Mouse (Mus musculus) midbrain, embryonic 13.5 days (tissue): ENCODE measurements around the gene Casc3. TPM values are rescaled to one million over a fixed set of nuclear protein-coding genes. Genes with fewer than 3 reads are reported as not detected.

Experiments
- ATAC-seq: fragments of 200-750 bp; cut with Nextera tagmentation; 2 replicates; pipeline ENCODE4 v1.8.0; 2017; ENCODE audit warnings: mild to moderate bottlenecking, moderate TSS enrichment, moderate library complexity
- H3K27ac ChIP-seq: fragments of 300-500 bp; sonication (generic); 2 replicates; pipeline ENCODE4 v1.5.1; 2015; ENCODE audit warnings: inconsistent platforms, mild to moderate bottlenecking, moderate library complexity
- H3K27me3 ChIP-seq: fragments of 300-500 bp; sonication (generic); 2 replicates; pipeline ENCODE4 v1.6.1; 2015; ENCODE audit warnings: mild to moderate bottlenecking, inconsistent platforms
- H3K36me3 ChIP-seq: fragments of 300-500 bp; sonication (generic); 2 replicates; pipeline ENCODE4 v1.6.1; 2015; ENCODE audit warnings: mild to moderate bottlenecking, inconsistent platforms
- H3K4me1 ChIP-seq: fragments of 300-500 bp; sonication (generic); replicated peaks from 2 replicates; pipeline ENCODE4 v1.6.1; 2015; ENCODE audit warnings: inconsistent platforms
- H3K4me2 ChIP-seq: fragments of 300-500 bp; sonication (generic); replicated peaks from 2 replicates; pipeline ENCODE4 v1.6.1; 2015; ENCODE audit warnings: moderate library complexity, mild to moderate bottlenecking, inconsistent platforms
- H3K4me3 ChIP-seq: fragments of 300-500 bp; sonication (generic); replicated peaks from 2 replicates; pipeline ENCODE4 v1.5.1; 2015; ENCODE audit warnings: mild to moderate bottlenecking, inconsistent platforms
- H3K9ac ChIP-seq: fragments of 300-500 bp; sonication (generic); replicated peaks from 2 replicates; pipeline ENCODE4 v1.6.1; 2015; ENCODE audit warnings: mild to moderate bottlenecking, inconsistent platforms
- H3K9me3 ChIP-seq: fragments of 300-500 bp; sonication (generic); 2 replicates; pipeline ENCODE4 v1.6.1; 2016; ENCODE audit warnings: mild to moderate bottlenecking, inconsistent platforms
- WGBS: fragments of 180-500 bp; shearing (Covaris S2); methylation state at CpG from one replicate; pipeline ENCODE4 v1.1.7; 2015; 5-methylcytosine and 5-hydroxymethylcytosine counted together
- polyA plus RNA-seq: library from polyadenylated mRNA; unstranded; fragments of >200 nt; fragmentation: Nextera tagmentation; extraction: Ambion mirVana; gene quantifications from 2 replicates; pipeline ENCODE4 v1.2.1, GENCODE M21; 2015

Casc3 gene
- polyA plus RNA-seq, 1 experiment from 2014 or later = 57.6 TPM

- peaks cover 23% of the 10 kb centered on the region for H3K36me3 ChIP-seq
- peaks cover 30% of the 10 kb centered on the region for H3K4me1 ChIP-seq
- H3K9ac ChIP-seq = no peak overlapping the region
- no peak overlapping the region for H3K4me2 ChIP-seq
- WGBS = 47% methylated on average over 12 of the region's 12 CpGs
- H3K27me3 ChIP-seq = no peaks in the 10 kb centered on the region
- 0 out of 2 replicates have a peak overlapping the region, but pooled peaks have one; percentile 44 for H3K27ac ChIP-seq
- H3K9me3 ChIP-seq = no peaks in the 10 kb centered on the region
- no peak for ATAC-seq
- H3K4me3 ChIP-seq = no peak overlapping the region
Observed at GRCm38 (mm10) chr11:98867293-98867692, 62.6 kb downstream of the Casc3 start.

DNA sequence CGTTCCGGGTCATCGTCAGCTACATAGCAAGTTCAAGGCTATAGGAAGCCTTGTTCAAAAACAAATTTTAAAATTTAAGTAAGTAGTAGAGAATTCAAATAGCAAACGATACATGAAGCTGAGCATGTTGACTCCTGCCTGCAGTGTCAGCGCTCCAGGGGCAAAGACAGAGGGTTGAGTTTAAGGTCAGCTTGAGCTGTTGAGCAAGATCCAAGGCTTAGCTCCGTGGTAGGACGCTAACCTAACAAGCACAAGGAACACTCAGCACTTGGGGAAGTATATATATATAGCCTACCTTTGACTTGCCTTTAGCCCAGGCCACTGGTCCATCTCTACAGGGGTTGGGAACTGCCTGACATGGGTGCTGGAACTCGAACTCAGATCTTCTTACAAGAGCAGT, 65.2 kb downstream of the Casc3 start:
- no peak for ATAC-seq

GRCm38 (mm10) chr11:98870791-98871190, 66.1 kb downstream of the Casc3 start:
- Histone ChIP-seq H3K4me2 (no peak overlapping the region), H3K4me1 (peaks cover 18% of the 10 kb centered on the region), H3K27me3 (no peaks in the 10 kb centered on the region), H3K36me3 (peaks cover 35% of the 10 kb centered on the region), H3K4me3 (no peak overlapping the region), H3K27ac (no peak overlapping the region), H3K9ac (no peak overlapping the region), H3K9me3 (no peaks in the 10 kb centered on the region)
- ATAC-seq = no peak
- 83% methylated on average over 5 of the region's 5 CpGs for WGBS

More for the DNA sequence above, 65.2 kb downstream of the Casc3 start:
- H3K4me3 ChIP-seq = no peak overlapping the region
- no peak overlapping the region for H3K9ac ChIP-seq
- no peak overlapping the region for H3K27ac ChIP-seq
- peaks cover 18% of the 10 kb centered on the region for H3K4me1 ChIP-seq
- 96% methylated on average over 8 of the region's 8 CpGs for WGBS
- no peak overlapping the region for H3K4me2 ChIP-seq
- peaks cover 35% of the 10 kb centered on the region for H3K36me3 ChIP-seq
- H3K27me3 ChIP-seq = no peaks in the 10 kb centered on the region
- H3K9me3 ChIP-seq = no peaks in the 10 kb centered on the region

GRCm38 (mm10) chr11:98871416-98871815, 66.7 kb downstream of the Casc3 start:
- Histone ChIP-seq H3K27me3 (no peaks in the 10 kb centered on the region), H3K4me3 (no peak overlapping the region), H3K27ac (0 out of 2 replicates have a peak overlapping the region, but pooled peaks have one; percentile 14), H3K9me3 (no peaks in the 10 kb centered on the region), H3K4me1 (peaks cover 18% of the 10 kb centered on the region), H3K9ac (no peak overlapping the region), H3K4me2 (no peak overlapping the region), H3K36me3 (peaks cover 35% of the 10 kb centered on the region)
- 58% methylated on average over 4 of the region's 4 CpGs for WGBS
- ATAC-seq = no peak

- 0 out of 2 replicates have a peak overlapping the region, but pooled peaks have one; percentile 16 for H3K27ac ChIP-seq
- peaks cover 34% of the 10 kb centered on the region for H3K36me3 ChIP-seq
- ATAC-seq = no peak
- peaks cover 18% of the 10 kb centered on the region for H3K4me1 ChIP-seq
- H3K9ac ChIP-seq = no peak overlapping the region
- 65% methylated on average over 4 of the region's 4 CpGs for WGBS
- no peaks in the 10 kb centered on the region for H3K27me3 ChIP-seq
- no peak overlapping the region for H3K4me2 ChIP-seq
- H3K4me3 ChIP-seq = no peak overlapping the region
- H3K9me3 ChIP-seq = no peaks in the 10 kb centered on the region
Observed at GRCm38 (mm10) chr11:98872040-98872439, 67.3 kb downstream of the Casc3 start.

DNA sequence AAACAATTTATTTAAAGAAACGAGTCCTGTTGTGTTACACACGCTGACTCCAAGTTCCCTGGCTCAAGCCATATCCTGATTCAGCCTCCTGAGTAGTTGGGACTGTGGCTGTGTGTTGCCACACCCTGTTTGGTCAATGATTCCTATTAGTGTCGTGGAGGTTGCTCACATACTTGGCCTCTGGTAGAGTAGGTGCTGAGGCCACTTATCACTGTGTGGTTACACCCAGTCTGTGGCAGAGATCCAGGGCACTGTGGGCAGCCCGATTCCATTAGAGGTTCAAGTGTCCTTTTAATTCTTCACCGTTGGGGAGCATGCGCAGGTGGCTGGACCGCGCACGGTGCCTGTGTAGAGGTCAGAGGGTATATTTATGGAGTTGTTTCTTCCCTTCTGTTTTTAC, 69.2 kb downstream of the Casc3 start:
- no peak for ATAC-seq
- H3K27ac ChIP-seq = no peak overlapping the region
- no peaks in the 10 kb centered on the region for H3K27me3 ChIP-seq
- H3K9me3 ChIP-seq = no peaks in the 10 kb centered on the region
- H3K4me3 ChIP-seq = no peak overlapping the region
- 96% methylated on average over 9 of the region's 9 CpGs for WGBS
- H3K9ac ChIP-seq = no peak overlapping the region
- no peak overlapping the region for H3K4me2 ChIP-seq
- H3K4me1 ChIP-seq = peaks cover 10% of the 10 kb centered on the region; the same call in 1 of the 2 replicates
- H3K36me3 ChIP-seq = peaks cover 19% of the 10 kb centered on the region

DNA sequence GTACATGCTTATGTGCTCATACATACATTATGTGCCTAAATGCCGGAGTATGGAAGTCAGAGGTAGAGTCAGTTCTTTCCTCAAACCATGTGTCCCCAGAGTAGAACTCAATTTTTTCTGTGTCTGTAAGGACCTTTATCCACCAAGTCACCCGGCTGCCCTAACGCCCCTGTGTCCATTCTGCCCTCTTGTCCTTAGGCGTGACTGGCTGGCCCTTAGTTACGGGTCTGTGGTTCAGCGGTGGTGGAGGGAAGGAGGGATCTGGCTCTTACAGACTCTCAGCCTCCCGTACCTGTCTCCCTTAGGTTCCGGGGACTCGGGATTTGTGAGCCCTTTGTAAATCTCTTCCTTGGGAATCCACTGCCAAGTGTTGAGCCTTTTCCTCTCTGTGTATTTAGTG, 72.3 kb downstream of the Casc3 start:
- WGBS = 73% methylated on average over 9 of the region's 9 CpGs

More for the DNA sequence above, 72.3 kb downstream of the Casc3 start:
- peaks cover 18% of the 10 kb centered on the region for H3K36me3 ChIP-seq
- H3K4me3 ChIP-seq = no peak overlapping the region
- no peak overlapping the region for H3K9ac ChIP-seq
- H3K27ac ChIP-seq = no peak overlapping the region
- no peak overlapping the region for H3K4me2 ChIP-seq
- H3K27me3 ChIP-seq = no peaks in the 10 kb centered on the region
- ATAC-seq = no peak
- no peaks in the 10 kb centered on the region for H3K9me3 ChIP-seq
- 0 out of 2 replicates have a peak, but pooled peaks cover 4% of the 10 kb centered on the region for H3K4me1 ChIP-seq

Other genes with a start within 250 kb of the Casc3 start
- gene Ormdl3, start 217.5 kb upstream of the Casc3 start, polyA plus RNA-seq = 87.0 and 97.3 TPM in 2 replicates
- gene Lrrc3c, start 206.6 kb upstream of the Casc3 start, polyA plus RNA-seq = not detected in 2 replicates
- gene Gm12355, start 179.2 kb upstream of the Casc3 start, polyA plus RNA-seq = 0.90 and 1.5 TPM in 2 replicates
- gene Gsdma3, start 178.5 kb upstream of the Casc3 start, polyA plus RNA-seq = not detected in 2 replicates
- gene Gsdma2, start 158.1 kb upstream of the Casc3 start, polyA plus RNA-seq = not detected in 2 replicates
- not detected in 2 replicates for gene Gsdma, start 140.6 kb upstream of the Casc3 start, polyA plus RNA-seq
- gene Psmd3, start 122.4 kb upstream of the Casc3 start, polyA plus RNA-seq = 174 and 190 TPM in 2 replicates
- not detected in 2 replicates for gene Csf3, start 103.6 kb upstream of the Casc3 start, polyA plus RNA-seq
- gene Med24, start 75.5 kb upstream of the Casc3 start, polyA plus RNA-seq = 83.5 and 90.3 TPM in 2 replicates
- gene Thra, start 64.3 kb upstream of the Casc3 start, polyA plus RNA-seq = 99.6 and 106 TPM in 2 replicates
- gene Nr1d1, start 29.6 kb upstream of the Casc3 start, polyA plus RNA-seq = 1.2 and 1.9 TPM in 2 replicates
- gene Msl1, start 9.4 kb upstream of the Casc3 start, polyA plus RNA-seq = 34.2 and 34.5 TPM in 2 replicates
- 4.7 and 5.8 TPM in 2 replicates for gene Rapgefl1, start 31.9 kb downstream of the Casc3 start, polyA plus RNA-seq
- gene Wipf2, start 58.7 kb downstream of the Casc3 start, polyA plus RNA-seq = 4.9 and 5.2 TPM in 2 replicates
- 10.6 and 11.3 TPM in 2 replicates for gene Cdc6, start 102.9 kb downstream of the Casc3 start, polyA plus RNA-seq
- 7.5 and 9.1 TPM in 2 replicates for gene Rara, start 122.9 kb downstream of the Casc3 start, polyA plus RNA-seq
- gene Gjd3, start 178.1 kb downstream of the Casc3 start, polyA plus RNA-seq = 0.58 and 0.99 TPM in 2 replicates
- 118 and 125 TPM in 2 replicates for gene Top2a, start 219.3 kb downstream of the Casc3 start, polyA plus RNA-seq
- 120 and 125 TPM in 2 replicates for gene Igfbp4, start 236.3 kb downstream of the Casc3 start, polyA plus RNA-seq